Mouse (Mus musculus): ENCODE data around the gene Gm12166. TPM values are rescaled to one million over a fixed set of nuclear protein-coding genes. Genes with fewer than 3 reads are reported as not detected.
"Not testable (repeated sequence)": the region's sequence is repeated elsewhere in the genome, so short reads cannot be mapped to it uniquely, and the experiment has no call there.

Gene Gm12166
- polyA plus RNA-seq, 1 experiment from 2014 or later: 3.9 TPM

GRCm38 (mm10) chr11:46061776-46062445, 9.8 kb upstream of the Gm12166 start:
- Histone ChIP-seq H3K27ac (replicated peaks) (0 out of 2 replicates have a peak overlapping the region, but pooled peaks have one; percentile 28), H3K4me1 (peaks cover 22% of the 10 kb centered on the region), H3K4me2 (replicated peaks) (no peak overlapping the region), H3K27me3 (no peaks in the 10 kb centered on the region), H3K4me3 (replicated peaks) (no peak overlapping the region), H3K36me3 (0 out of 2 replicates have a peak, but pooled peaks cover 12% of the 10 kb centered on the region), H3K9ac (no peak overlapping the region), H3K9me3 (replicated peaks) (no peaks in the 10 kb centered on the region)
- 78% methylated on average over 6 of the region's 6 CpGs for WGBS
- no peak for ATAC-seq (ENCODE audit: insufficient number of reproducible peaks, low FRiP score, low TSS enrichment, low read depth)

- no peak for ATAC-seq (ENCODE audit: insufficient number of reproducible peaks, low FRiP score, low TSS enrichment, low read depth)
- Histone ChIP-seq H3K4me1 (peaks cover 22% of the 10 kb centered on the region), H3K9me3 (replicated peaks) (no peaks in the 10 kb centered on the region), H3K9ac (no peak overlapping the region), H3K27ac (replicated peaks) (no peak overlapping the region), H3K36me3 (0 out of 2 replicates have a peak, but pooled peaks cover 5% of the 10 kb centered on the region), H3K27me3 (no peaks in the 10 kb centered on the region), H3K4me3 (replicated peaks) (no peak overlapping the region), H3K4me2 (replicated peaks) (no peak overlapping the region)
- 83% methylated on average over 5 of the region's 5 CpGs for WGBS
Observed at GRCm38 (mm10) chr11:46060651-46061020, 8.5 kb upstream of the Gm12166 start.

- Histone ChIP-seq H3K4me1 (peaks cover 19% of the 10 kb centered on the region), H3K9ac (no peak overlapping the region), H3K36me3 (0 out of 2 replicates have a peak, but pooled peaks cover 5% of the 10 kb centered on the region), H3K27ac (replicated peaks) (no peak overlapping the region), H3K9me3 (replicated peaks) (no peaks in the 10 kb centered on the region), H3K27me3 (no peaks in the 10 kb centered on the region), H3K4me3 (replicated peaks) (no peak overlapping the region), H3K4me2 (replicated peaks) (no peak overlapping the region)
- 68% methylated on average over 8 of the region's 8 CpGs for WGBS
- no peak for ATAC-seq (ENCODE audit: insufficient number of reproducible peaks, low FRiP score, low TSS enrichment, low read depth)
Observed at GRCm38 (mm10) chr11:46059887-46060650, 7.9 kb upstream of the Gm12166 start.

DNA sequence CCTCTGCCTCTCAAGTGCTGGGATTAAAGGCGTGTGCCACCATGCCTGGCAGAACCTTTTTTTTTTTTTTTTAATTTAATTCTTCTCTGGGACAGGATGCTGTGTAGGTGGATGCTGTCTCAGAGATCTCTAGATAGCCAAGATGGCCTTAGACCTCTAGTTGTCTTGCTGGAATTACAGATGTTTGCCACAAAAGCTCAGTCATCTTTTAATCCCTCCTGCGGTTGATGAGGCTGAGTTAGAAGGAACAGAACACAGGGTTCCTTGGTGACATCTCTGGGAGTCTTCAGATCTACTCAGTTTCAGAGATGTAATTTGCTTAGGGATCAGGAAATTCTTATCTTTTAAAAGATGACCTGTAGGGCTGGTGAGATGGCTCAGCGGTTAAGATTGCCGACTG, 6.8 kb upstream of the Gm12166 start:
- Histone ChIP-seq H3K36me3 (0 out of 2 replicates have a peak, but pooled peaks cover 5% of the 10 kb centered on the region), H3K9me3 (replicated peaks) (no peaks in the 10 kb centered on the region), H3K27me3 (no peaks in the 10 kb centered on the region), H3K27ac (replicated peaks) (no peak overlapping the region), H3K4me3 (replicated peaks) (no peak overlapping the region), H3K4me2 (replicated peaks) (no peak overlapping the region), H3K9ac (no peak overlapping the region), H3K4me1 (peaks cover 12% of the 10 kb centered on the region)
- WGBS: 97% methylated on average over 4 of the region's 4 CpGs
- ATAC-seq (ENCODE audit: insufficient number of reproducible peaks, low FRiP score, low TSS enrichment, low read depth): no peak

DNA sequence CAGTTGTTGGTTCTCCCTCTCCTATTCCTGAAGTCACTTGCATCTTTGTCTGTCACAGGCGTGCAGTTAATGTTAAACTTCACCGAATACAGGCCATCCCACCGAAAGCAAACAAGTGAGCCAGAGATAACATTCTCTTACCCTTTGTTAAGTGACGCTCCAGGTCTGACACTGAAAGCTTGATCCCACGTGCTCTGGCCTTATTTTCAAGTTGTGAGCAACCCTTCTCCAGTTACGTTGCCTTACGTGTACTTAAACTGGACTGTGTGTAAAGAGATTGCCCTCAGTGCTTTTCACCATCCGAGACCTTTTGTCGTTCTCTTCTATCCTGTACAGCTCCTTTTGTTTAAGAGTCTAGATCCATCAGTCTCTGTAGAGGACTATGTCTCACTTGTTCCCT, 5.9 kb upstream of the Gm12166 start:
- Histone ChIP-seq H3K4me2 (replicated peaks) (peak overlapping the region; percentile 72), H3K36me3 (0 out of 2 replicates have a peak, but pooled peaks cover 5% of the 10 kb centered on the region), H3K27me3 (no peaks in the 10 kb centered on the region), H3K4me3 (replicated peaks) (peak overlapping the region; percentile 63; the same call in 1 of the 2 replicates), H3K9ac (no peak overlapping the region), H3K4me1 (peaks cover 12% of the 10 kb centered on the region), H3K27ac (replicated peaks) (no peak overlapping the region), H3K9me3 (replicated peaks) (no peaks in the 10 kb centered on the region)
- no peak for ATAC-seq (ENCODE audit: insufficient number of reproducible peaks, low FRiP score, low TSS enrichment, low read depth)
- 48% methylated on average over 9 of the region's 9 CpGs for WGBS

DNA sequence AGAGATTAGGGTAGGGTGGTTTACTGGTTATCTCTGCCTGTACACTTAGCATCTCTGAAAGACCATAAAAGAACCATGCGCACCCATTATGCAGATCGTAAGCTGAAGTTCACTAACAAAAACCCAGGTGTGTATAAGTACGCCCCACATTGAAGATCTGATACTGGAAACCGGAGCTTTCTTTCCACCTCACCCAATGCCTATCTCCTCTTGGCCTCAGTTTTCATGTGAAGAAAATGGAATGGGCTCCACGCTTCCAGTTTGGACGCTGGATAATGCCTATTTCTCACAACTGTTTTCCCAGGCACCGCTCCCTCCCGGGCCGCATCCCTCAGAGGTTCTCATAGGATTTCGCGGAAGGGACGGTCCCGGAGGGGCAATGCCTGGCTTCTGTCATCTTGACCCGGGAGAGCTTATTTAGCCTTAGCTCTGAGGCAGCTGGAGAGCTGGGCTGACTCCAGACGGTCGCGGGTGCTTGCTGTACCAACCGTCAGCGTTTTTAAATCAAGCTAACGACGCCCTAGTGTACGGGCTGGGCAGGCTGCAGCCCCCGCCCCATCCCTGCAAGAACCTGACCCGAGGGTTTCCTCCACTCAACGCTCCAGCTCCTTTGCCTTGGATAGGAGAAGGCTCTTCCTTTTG, 4.8 kb upstream of the Gm12166 start:
- peak overlapping the region; percentile 63 for H3K4me3 ChIP-seq (replicated peaks)
- H3K9me3 ChIP-seq (replicated peaks): no peaks in the 10 kb centered on the region
- peak overlapping the region; percentile 69 for H3K9ac ChIP-seq
- H3K4me1 ChIP-seq: peaks cover 12% of the 10 kb centered on the region
- H3K36me3 ChIP-seq: 0 out of 2 replicates have a peak, but pooled peaks cover 5% of the 10 kb centered on the region
- H3K27ac ChIP-seq (replicated peaks): peak overlapping the region; percentile 82
- no peak for ATAC-seq (ENCODE audit: insufficient number of reproducible peaks, low FRiP score, low TSS enrichment, low read depth)
- WGBS: 2% methylated on average over 25 of the region's 25 CpGs
- peak overlapping the region; percentile 72 for H3K4me2 ChIP-seq (replicated peaks)
- H3K27me3 ChIP-seq: no peaks in the 10 kb centered on the region

DNA sequence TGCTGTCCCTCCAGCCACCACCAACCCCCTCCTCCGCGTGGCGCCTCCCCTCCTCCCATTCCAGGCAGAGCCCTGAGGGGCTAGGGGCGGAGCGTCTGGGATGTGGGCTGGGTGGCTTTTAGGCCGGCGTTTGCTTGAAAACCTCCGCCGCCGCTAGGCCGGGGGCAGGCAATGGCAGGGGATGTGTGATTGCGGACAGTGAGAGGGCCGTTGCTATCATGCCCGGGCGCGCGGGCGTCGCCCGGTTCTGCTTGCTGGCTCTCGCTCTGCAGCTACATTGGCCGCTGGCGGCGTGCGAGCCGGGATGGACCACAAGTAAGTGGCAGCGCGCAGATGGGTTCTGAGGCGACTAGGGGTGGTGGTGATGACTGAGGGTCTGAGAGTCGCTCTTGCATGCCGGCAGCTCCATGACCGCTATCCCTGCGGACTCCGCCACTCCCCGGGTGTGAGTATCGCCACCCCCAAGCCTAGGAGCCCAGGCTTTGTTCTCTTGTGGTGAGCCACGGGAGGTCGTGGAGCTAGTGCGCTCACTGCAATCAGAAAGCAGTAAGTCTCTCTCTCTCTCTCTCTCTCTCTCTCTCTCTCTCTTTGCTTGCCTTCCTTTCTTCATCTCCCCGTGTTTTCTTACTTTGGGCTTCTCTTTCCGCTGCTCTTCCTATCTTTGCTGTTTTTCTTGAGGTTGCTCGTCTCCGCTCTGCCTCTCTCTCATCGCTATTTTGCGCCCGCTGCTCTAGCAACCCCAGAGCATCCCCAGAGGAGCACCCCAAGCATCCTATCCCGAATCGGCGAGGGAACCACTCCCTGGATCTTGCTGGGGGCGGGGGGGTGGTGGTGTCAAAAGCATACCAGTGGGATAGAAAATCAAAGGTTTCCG, 4.0 kb upstream of the Gm12166 start, which contains the start of gene Adam19:
Gene Adam19 (plus strand): TSS at position 97 of the 874 bp plus-strand sequence.
- Histone ChIP-seq H3K27me3 (no peaks in the 10 kb centered on the region), H3K4me1 (peaks cover 12% of the 10 kb centered on the region), H3K27ac (replicated peaks) (peak within 1 kb of the TSS; percentile 82), H3K36me3 (0 out of 2 replicates have a peak, but pooled peaks cover 5% of the 10 kb centered on the region), H3K9ac (peak within 1 kb of the TSS; percentile 69), H3K9me3 (replicated peaks) (no peaks in the 10 kb centered on the region), H3K4me3 (replicated peaks) (peak within 1 kb of the TSS; percentile 63), H3K4me2 (replicated peaks) (peak within 1 kb of the TSS; percentile 72)
- under 1% methylated on average over 51 of the region's 51 CpGs for WGBS
- ATAC-seq (ENCODE audit: insufficient number of reproducible peaks, low FRiP score, low TSS enrichment, low read depth): peak; percentile 82

GRCm38 (mm10) chr11:46054911-46055895, 3.1 kb upstream of the Gm12166 start:
- no peak overlapping the region for H3K9ac ChIP-seq
- peak overlapping the region; percentile 63 for H3K4me3 ChIP-seq (replicated peaks)
- H3K36me3 ChIP-seq: no peaks in the 10 kb centered on the region
- H3K27ac ChIP-seq (replicated peaks): peak overlapping the region; percentile 82
- no peaks in the 10 kb centered on the region for H3K9me3 ChIP-seq (replicated peaks)
- no peaks in the 10 kb centered on the region for H3K27me3 ChIP-seq
- peak overlapping the region; percentile 72 for H3K4me2 ChIP-seq (replicated peaks)
- 0 out of 2 replicates have a peak, but pooled peaks have one; percentile 12 for ATAC-seq (ENCODE audit: insufficient number of reproducible peaks, low FRiP score, low TSS enrichment, low read depth)
- peaks cover 12% of the 10 kb centered on the region for H3K4me1 ChIP-seq
- WGBS: 30% methylated on average over 13 of the region's 13 CpGs

GRCm38 (mm10) chr11:46054311-46054710, 2.2 kb upstream of the Gm12166 start:
- Histone ChIP-seq H3K9ac (no peak overlapping the region), H3K27me3 (no peaks in the 10 kb centered on the region), H3K36me3 (no peaks in the 10 kb centered on the region), H3K4me2 (replicated peaks) (no peak overlapping the region), H3K27ac (replicated peaks) (no peak overlapping the region), H3K4me3 (replicated peaks) (no peak overlapping the region), H3K4me1 (peaks cover 12% of the 10 kb centered on the region), H3K9me3 (replicated peaks) (no peaks in the 10 kb centered on the region)
- no peak for ATAC-seq (ENCODE audit: insufficient number of reproducible peaks, low FRiP score, low TSS enrichment, low read depth)
- WGBS: 58% methylated on average over 5 of the region's 5 CpGs

- H3K9ac ChIP-seq; H3K27me3 ChIP-seq; H3K4me3 ChIP-seq (replicated peaks); H3K27ac ChIP-seq (replicated peaks); H3K9me3 ChIP-seq (replicated peaks); H3K4me2 ChIP-seq (replicated peaks); ATAC-seq (ENCODE audit: insufficient number of reproducible peaks, low FRiP score, low TSS enrichment, low read depth); H3K36me3 ChIP-seq: not testable (repeated sequence)
- WGBS: 86% methylated on average over 3 of the region's 3 CpGs
- H3K4me1 ChIP-seq: peaks cover 12% of the 10 kb centered on the region
Observed at GRCm38 (mm10) chr11:46053457-46053856, 1.3 kb upstream of the Gm12166 start.
